12 mouse cellular contexts compared by ENCODE assay signal in the genomic region with DNA sequence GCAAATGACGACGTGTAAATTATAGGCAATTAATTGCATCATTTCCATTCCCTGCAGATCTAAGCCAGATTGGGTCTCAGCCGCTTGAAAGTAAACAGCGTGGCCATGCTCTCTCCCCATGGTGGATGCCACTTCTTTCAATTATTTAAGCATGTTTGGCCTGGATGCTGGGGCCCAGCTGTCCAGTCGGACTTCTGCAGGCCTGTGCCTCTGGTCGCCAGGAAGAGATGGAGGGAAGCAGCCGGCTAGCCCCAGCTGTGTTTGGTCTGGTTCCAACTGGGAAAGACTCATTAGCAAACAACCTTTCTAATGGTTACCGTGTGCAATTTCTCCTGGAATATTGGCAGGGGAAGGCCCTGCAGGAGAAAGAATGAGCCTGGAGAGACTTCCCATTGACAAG.
DNase-seq lines count a peak whose midpoint lies in the region; ATAC-seq lines count a peak whose summit lies in the region.
"Had no signal": no experiment of that assay in that cellular context is flagged by ENCODE, and none has a peak within 500 bp of the region (broad histone marks: within the 10 kb centered on the region; RNA-seq: fewer than 3 reads in every experiment).

No protein-coding gene starts in this region.

- H3K9ac ChIP-seq in forebrain, embryonic 14.5 days (ENCODE audit: low read length) = no peak overlapping the region
- H3K9ac ChIP-seq in midbrain, embryonic 13.5 days (replicated peaks) = no peak overlapping the region
- no peak overlapping the region for H3K9ac ChIP-seq in midbrain, embryonic 16.5 days (ENCODE audit: low read depth, low read length)
- H3K9ac ChIP-seq in embryonic facial prominence, embryonic 14.5 days (ENCODE audit: low read depth, low read length) = no peak overlapping the region
- H3K9ac ChIP-seq in limb, embryonic 11.5 days (ENCODE audit: low read length) = no peak overlapping the region

- no peak overlapping the region for H3K27ac ChIP-seq in forebrain, embryonic 14.5 days (ENCODE audit: low read depth, low read length)
- H3K27ac ChIP-seq in forebrain, embryonic 10.5 days = no peak overlapping the region
- peak overlapping the region; percentile 45; the same call in 1 of the 2 replicates for H3K27ac ChIP-seq in midbrain, embryonic 13.5 days
- no peak overlapping the region for H3K27ac ChIP-seq in midbrain, embryonic 16.5 days (ENCODE audit: low read length)
- H3K27ac ChIP-seq in embryonic facial prominence, embryonic 14.5 days (replicated peaks; ENCODE audit: low read depth, low read length) = no peak overlapping the region
- H3K27ac ChIP-seq in limb, embryonic 11.5 days (replicated peaks; ENCODE audit: low read depth, low read length) = no peak overlapping the region
- H3K27ac ChIP-seq: layer of hippocampus, adult 2 months had no signal

- H3K27me3 ChIP-seq in forebrain, embryonic 14.5 days (replicated peaks; ENCODE audit: control insufficient read depth, insufficient read depth, low read length) = no peaks in the 10 kb centered on the region
- H3K27me3 ChIP-seq in forebrain, embryonic 10.5 days (ENCODE audit: poor library complexity, severe bottlenecking) = 0 out of 2 replicates have a peak, but pooled peaks cover 6% of the 10 kb centered on the region
- H3K27me3 ChIP-seq in midbrain, embryonic 13.5 days = no peaks in the 10 kb centered on the region
- no peaks in the 10 kb centered on the region for H3K27me3 ChIP-seq in midbrain, embryonic 16.5 days (ENCODE audit: control insufficient read depth, insufficient read depth, low read depth, low read length)
- no peaks in the 10 kb centered on the region for H3K27me3 ChIP-seq in embryonic facial prominence, embryonic 14.5 days (replicated peaks; ENCODE audit: control insufficient read depth, insufficient read depth, low read length)
- no peaks in the 10 kb centered on the region for H3K27me3 ChIP-seq in limb, embryonic 11.5 days (ENCODE audit: control insufficient read depth, insufficient read depth, low read length)
- H3K27me3 ChIP-seq: Patski had no signal

- H3K4me2 ChIP-seq in forebrain, embryonic 14.5 days (ENCODE audit: low read length) = no peak overlapping the region
- no peak overlapping the region for H3K4me2 ChIP-seq in midbrain, embryonic 13.5 days (replicated peaks)
- H3K4me2 ChIP-seq in midbrain, embryonic 16.5 days (ENCODE audit: low read length) = no peak overlapping the region
- H3K4me2 ChIP-seq in embryonic facial prominence, embryonic 14.5 days (ENCODE audit: low read depth, low read length) = no peak overlapping the region
- H3K4me2 ChIP-seq in limb, embryonic 11.5 days (ENCODE audit: low read depth, severe bottlenecking) = no peak overlapping the region

- peak; percentile 26; the same call in 1 of the 2 replicates for ATAC-seq in forebrain, embryonic 14.5 days
- peak; percentile 58; the same call in 1 of the 2 replicates for ATAC-seq in midbrain, embryonic 13.5 days
- ATAC-seq in midbrain, embryonic 16.5 days = no peak
- ATAC-seq in embryonic facial prominence, embryonic 14.5 days (ENCODE audit: low read depth) = 0 out of 2 replicates have a peak, but pooled peaks have one; percentile 30
- no peak for ATAC-seq in limb, embryonic 11.5 days (ENCODE audit: insufficient number of reproducible peaks, low FRiP score, low TSS enrichment, low read depth)
- ATAC-seq: Patski had no signal

- no peak overlapping the region for H3K4me3 ChIP-seq in forebrain, embryonic 14.5 days (ENCODE audit: low read depth, low read length)
- no peak overlapping the region for H3K4me3 ChIP-seq in forebrain, embryonic 10.5 days
- no peak overlapping the region for H3K4me3 ChIP-seq in midbrain, embryonic 13.5 days (replicated peaks)
- no peak overlapping the region for H3K4me3 ChIP-seq in midbrain, embryonic 16.5 days (ENCODE audit: low read depth, low read length)
- no peak overlapping the region for H3K4me3 ChIP-seq in embryonic facial prominence, embryonic 14.5 days (ENCODE audit: low read depth, low read length)
- H3K4me3 ChIP-seq in limb, embryonic 11.5 days (ENCODE audit: low read depth, low read length) = no peak overlapping the region
- H3K4me3 ChIP-seq: layer of hippocampus, adult 2 months had no signal

- 13% methylated on average over 8 of the region's 8 CpGs for WGBS in forebrain, embryonic 14.5 days
- 46% methylated on average over 8 of the region's 8 CpGs for WGBS in forebrain, embryonic 10.5 days
- 33% methylated on average over 8 of the region's 8 CpGs for WGBS in midbrain, embryonic 13.5 days
- 30% methylated on average over 8 of the region's 8 CpGs for WGBS in midbrain, embryonic 16.5 days
- WGBS in embryonic facial prominence, embryonic 14.5 days = 44% methylated on average over 8 of the region's 8 CpGs
- 36% methylated on average over 8 of the region's 8 CpGs for WGBS in limb, embryonic 11.5 days

- H3K4me1 ChIP-seq in forebrain, embryonic 14.5 days (ENCODE audit: control insufficient read depth, insufficient read depth, low read length) = peaks cover 6% of the 10 kb centered on the region; the same call in 1 of the 2 replicates
- peaks cover 13% of the 10 kb centered on the region for H3K4me1 ChIP-seq in forebrain, embryonic 10.5 days
- H3K4me1 ChIP-seq in midbrain, embryonic 13.5 days (replicated peaks) = peaks cover 9% of the 10 kb centered on the region; the same call in 1 of the 2 replicates
- no peaks in the 10 kb centered on the region for H3K4me1 ChIP-seq in midbrain, embryonic 16.5 days (ENCODE audit: control insufficient read depth, insufficient read depth, low read length)
- peaks cover 3% of the 10 kb centered on the region; the same call in 1 of the 2 replicates for H3K4me1 ChIP-seq in embryonic facial prominence, embryonic 14.5 days (ENCODE audit: control insufficient read depth, insufficient read depth, low read length)
- H3K4me1 ChIP-seq in limb, embryonic 11.5 days (ENCODE audit: control insufficient read depth, insufficient read depth, low read length) = no peaks in the 10 kb centered on the region

- no peaks in the 10 kb centered on the region for H3K9me3 ChIP-seq in forebrain, embryonic 14.5 days (replicated peaks; ENCODE audit: control insufficient read depth, low read length)
- no peaks in the 10 kb centered on the region for H3K9me3 ChIP-seq in forebrain, embryonic 10.5 days
- no peaks in the 10 kb centered on the region for H3K9me3 ChIP-seq in midbrain, embryonic 13.5 days
- no peaks in the 10 kb centered on the region for H3K9me3 ChIP-seq in midbrain, embryonic 16.5 days (replicated peaks; ENCODE audit: control insufficient read depth, low read length, poor library complexity, severe bottlenecking)
- H3K9me3 ChIP-seq in embryonic facial prominence, embryonic 14.5 days (ENCODE audit: control insufficient read depth, low read length) = no peaks in the 10 kb centered on the region
- no peaks in the 10 kb centered on the region for H3K9me3 ChIP-seq in limb, embryonic 11.5 days (ENCODE audit: control insufficient read depth, low read length)

- DNase-seq in forebrain, embryonic 14.5 days (ENCODE audit: low spot score) = peak; percentile 59
- DNase-seq in forebrain, embryonic 10.5 days (ENCODE audit: extremely low spot score, low spot score) = no peak
- peak; percentile 26 for DNase-seq in embryonic facial prominence, embryonic 14.5 days (ENCODE audit: low spot score)
- DNase-seq in limb, embryonic 11.5 days (ENCODE audit: low spot score) = peak; percentile 33
- DNase-seq in layer of hippocampus, adult 9-11 months = no peak
- DNase-seq in kidney, adult 9 months = no peak
- DNase-seq: B cell, adult 2 months; heart, adult 18-20 months had no signal

- no peaks in the 10 kb centered on the region for H3K36me3 ChIP-seq in forebrain, embryonic 14.5 days (ENCODE audit: control insufficient read depth, insufficient read depth, low read length)
- no peaks in the 10 kb centered on the region for H3K36me3 ChIP-seq in forebrain, embryonic 10.5 days (replicated peaks)
- no peaks in the 10 kb centered on the region for H3K36me3 ChIP-seq in midbrain, embryonic 13.5 days
- no peaks in the 10 kb centered on the region for H3K36me3 ChIP-seq in midbrain, embryonic 16.5 days (ENCODE audit: control insufficient read depth, insufficient read depth, low read length)
- H3K36me3 ChIP-seq in embryonic facial prominence, embryonic 14.5 days (ENCODE audit: control insufficient read depth, insufficient read depth, low read length) = no peaks in the 10 kb centered on the region
- H3K36me3 ChIP-seq in limb, embryonic 11.5 days (ENCODE audit: control insufficient read depth, insufficient read depth, low read length) = no peaks in the 10 kb centered on the region

Comparison
In these comparisons a context has a peak if more than half of its experiments do, and no peak if none do; other contexts are left out.
1. ATAC-seq: peak in forebrain, embryonic 14.5 days (single experiment), midbrain, embryonic 13.5 days (single experiment) and embryonic facial prominence, embryonic 14.5 days (single experiment); none in midbrain, embryonic 16.5 days (single experiment) and limb, embryonic 11.5 days (single experiment).
2. DNase-seq: peak in forebrain, embryonic 14.5 days (single experiment), embryonic facial prominence, embryonic 14.5 days (single experiment) and limb, embryonic 11.5 days (single experiment); none in forebrain, embryonic 10.5 days (single experiment), layer of hippocampus, adult 9-11 months (single experiment) and kidney, adult 9 months (single experiment).